Mouse (Mus musculus): Measurements from ENCODE around the gene Cavin2.

Cavin2 gene

DNA sequence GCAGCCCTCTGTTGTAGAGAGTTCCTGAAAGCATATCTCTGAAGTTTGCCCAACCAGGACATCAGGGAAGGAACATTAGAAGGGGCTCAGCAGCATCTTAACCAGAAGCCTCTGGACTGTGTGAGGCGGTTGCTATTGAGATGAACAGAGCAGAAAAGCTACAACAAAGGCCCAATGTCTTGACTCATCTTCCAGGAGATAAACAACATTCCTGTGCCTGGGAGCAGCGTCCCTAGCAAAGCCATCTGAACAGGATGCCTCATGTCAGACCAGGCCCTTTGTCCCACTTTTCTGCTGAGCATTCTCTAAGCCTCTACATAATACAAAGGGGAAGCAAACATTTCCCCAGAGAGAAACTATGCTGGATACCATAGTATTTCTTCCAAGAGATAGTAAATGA, 26.6 kb downstream of the Cavin2 start:
- DNase-seq (ENCODE audit: low read depth, low spot score), result no peak

DNA sequence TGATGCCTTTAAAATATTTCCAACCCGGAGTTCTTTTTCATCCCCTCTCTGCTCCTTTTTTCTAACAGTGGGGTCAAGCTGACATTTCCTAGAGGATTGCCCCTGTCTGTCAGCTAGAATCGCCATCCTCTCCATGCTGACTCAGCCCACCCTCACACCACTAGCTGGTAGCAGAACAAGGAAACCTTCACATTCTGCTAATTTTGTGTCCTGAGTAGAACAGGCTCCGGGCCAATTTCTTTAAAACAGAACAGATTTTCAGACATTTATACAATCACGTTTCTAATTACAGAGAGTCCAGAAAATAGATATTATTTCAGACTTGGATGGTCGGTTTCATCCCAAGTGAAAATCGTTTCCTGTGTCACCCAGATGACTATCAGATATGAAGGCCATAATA, 34.6 kb downstream of the Cavin2 start:
- DNase-seq (ENCODE audit: low read depth, low spot score), result no peak

DNA sequence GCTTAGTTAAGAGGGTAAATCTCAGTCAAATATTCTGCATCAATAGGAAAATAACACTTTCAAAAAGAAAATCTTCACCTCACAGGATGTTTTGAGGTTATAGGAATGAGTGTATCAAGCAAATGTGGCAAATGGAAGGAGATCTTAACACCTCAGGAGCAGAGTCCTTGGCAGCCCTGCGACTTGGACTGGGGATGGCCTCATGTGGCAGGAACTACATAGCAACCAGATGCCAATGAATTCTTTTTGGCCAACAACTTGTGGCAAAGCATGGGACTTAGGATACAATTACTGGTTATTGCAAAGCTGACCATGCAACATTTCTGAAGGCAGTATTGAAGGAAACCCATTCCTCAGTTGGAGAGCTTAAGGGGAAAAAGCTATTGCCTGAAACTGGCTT, 39.6 kb downstream of the Cavin2 start:
- no peak for DNase-seq (ENCODE audit: low read depth, low spot score)

DNA sequence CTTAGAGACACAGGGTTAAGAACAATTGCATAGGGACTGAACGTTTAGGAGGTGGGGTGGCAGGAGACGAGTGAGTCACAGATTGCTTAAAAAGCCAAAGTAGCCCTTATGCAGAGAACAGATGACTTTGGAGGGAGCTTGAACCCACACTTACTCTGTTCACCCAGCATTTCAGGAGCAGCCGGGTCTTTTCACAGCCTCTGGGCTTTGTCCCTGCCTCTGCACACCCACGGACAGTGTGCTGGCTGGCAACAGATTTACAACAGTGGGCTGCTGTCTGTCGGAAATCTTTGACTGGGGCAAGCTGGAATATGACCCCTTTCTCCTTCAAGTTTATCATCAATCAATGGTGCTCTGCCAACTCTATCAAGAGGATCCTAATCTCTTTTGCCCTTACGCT, 44.1 kb downstream of the Cavin2 start:
- DNase-seq (ENCODE audit: low read depth, low spot score), result no peak

DNA sequence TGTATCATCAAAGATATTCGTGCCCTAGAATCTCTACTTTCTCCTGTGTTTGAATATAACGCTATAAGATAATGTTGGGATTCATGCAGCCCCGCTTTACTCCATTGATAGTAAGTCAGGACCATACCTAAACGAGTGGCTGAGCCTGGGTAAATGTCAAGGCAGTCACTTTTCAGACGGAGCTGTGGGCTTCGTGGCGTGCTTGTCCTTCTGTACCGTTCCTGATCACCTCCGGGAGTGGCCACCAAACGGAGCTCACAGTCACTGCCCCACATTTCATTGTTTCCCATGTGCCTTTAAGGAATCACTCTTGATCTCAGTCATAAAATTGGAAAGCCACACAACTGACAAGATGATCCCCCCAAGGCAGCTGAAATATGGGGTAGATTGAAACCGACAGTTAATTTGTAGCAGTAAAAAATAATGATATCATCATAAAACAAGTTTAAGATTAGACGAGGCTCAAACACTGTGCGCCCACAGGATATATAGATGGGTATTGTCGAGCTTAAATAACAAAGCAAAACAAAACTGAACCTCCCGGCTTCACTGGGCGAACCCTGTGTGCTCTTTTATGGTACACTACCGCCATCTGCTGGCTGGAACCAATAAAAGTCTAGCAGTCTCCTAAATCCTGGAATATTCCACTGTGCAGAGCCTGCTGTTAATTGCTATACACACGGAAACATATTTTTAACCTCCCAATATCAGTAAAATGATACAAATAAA, 44.8 kb downstream of the Cavin2 start:
- DNase-seq (ENCODE audit: low read depth, low spot score), result peak; percentile 91

DNA sequence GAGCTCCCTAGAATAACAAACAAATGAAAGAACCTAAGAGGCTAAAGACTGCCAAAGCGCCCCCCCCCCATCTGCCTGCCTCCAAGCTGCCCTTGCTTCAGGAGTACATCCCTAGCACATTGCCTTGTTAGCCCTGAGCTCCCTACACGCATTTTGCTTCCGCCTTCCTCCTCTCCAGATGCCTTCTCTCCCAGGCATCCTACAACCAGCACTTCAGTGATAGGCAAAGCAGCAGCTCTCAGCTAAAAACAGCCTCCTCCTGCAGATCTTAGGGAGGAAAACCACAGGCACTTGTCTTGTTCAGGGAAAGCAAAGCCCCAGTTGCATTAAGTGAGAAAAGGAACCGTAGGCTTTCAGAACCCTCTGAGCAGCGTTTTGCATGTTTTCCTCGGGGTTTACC, 45.4 kb downstream of the Cavin2 start:
- DNase-seq (ENCODE audit: low read depth, low spot score), result no peak

DNA sequence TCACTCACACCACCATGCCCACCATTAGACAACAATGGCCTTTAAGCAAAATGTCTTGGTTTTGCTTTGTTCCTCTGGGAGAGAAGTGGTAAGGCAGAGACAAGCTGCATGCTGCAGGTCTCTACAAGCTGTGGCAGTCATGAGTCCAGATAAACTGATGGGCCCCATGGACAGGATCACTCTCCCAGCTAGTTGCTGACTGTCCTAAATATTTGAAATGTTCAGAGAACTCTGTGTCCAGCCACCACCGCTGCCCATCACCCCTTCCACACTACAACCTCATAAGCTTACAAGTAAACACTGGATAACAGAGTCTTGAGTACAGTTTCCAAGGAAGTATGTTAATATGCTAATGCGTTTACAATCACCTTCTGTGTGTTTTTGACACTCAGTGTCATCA, 46.2 kb downstream of the Cavin2 start:
- DNase-seq (ENCODE audit: low read depth, low spot score), result no peak

DNA sequence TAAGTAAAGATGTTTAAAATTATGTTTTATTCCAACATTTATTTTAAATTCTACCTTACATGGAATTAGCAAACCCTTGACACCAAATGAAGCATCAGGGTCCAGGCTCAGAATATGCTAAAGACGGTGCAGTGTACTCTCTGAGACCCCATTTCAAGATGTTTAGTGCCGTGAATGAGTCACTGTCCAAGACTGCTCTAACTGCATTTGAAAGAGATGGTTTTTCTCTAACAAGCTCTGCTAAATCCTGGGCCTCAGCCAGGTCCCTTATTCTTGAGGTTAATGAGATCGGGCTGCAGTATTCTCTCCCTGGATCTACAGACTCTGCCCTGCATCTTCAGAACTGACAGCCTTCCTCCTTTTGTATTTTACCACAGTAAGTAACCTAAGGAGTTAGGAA, 55.2 kb downstream of the Cavin2 start:
- no peak for DNase-seq (ENCODE audit: low read depth, low spot score)

DNA sequence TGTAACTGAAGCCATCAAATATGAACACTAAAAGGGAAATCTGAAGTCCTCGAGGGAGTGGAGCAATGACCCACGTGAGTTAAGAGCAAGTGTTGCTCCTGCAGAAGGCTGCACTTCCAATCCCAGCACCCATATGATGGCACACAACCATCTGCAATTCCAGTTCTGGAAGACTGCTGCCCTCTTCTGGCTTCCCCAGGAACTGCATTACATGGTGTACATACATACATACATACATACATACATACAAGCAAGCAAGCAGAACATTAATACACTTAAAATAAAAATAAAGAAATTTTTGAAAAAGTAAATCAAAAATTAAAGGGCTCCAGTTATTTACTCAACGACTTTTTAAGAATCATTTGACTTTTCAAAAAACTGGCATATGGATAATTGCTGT, 58.7 kb downstream of the Cavin2 start:
- DNase-seq (ENCODE audit: low read depth, low spot score), result no peak

DNA sequence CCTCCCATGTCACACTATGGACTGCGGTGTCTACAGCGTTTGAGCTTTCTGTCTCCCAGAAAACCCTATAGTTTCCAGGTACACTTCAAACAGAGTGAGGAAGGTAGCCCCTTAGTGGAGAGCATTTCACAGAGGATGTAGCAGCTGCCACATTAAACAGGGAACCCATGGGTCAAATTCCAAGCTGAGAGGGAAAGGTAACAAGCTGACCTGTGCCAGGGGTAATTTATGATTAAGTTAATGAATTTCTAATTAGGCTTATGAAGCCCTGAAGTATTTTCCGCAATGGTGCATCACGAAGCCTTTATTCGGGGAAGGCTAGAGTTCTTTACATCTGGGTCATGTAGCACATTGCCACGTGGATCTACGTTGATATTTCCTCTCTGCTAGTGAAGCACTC, 59.7 kb downstream of the Cavin2 start:
- no peak for DNase-seq (ENCODE audit: low read depth, low spot score)

DNA sequence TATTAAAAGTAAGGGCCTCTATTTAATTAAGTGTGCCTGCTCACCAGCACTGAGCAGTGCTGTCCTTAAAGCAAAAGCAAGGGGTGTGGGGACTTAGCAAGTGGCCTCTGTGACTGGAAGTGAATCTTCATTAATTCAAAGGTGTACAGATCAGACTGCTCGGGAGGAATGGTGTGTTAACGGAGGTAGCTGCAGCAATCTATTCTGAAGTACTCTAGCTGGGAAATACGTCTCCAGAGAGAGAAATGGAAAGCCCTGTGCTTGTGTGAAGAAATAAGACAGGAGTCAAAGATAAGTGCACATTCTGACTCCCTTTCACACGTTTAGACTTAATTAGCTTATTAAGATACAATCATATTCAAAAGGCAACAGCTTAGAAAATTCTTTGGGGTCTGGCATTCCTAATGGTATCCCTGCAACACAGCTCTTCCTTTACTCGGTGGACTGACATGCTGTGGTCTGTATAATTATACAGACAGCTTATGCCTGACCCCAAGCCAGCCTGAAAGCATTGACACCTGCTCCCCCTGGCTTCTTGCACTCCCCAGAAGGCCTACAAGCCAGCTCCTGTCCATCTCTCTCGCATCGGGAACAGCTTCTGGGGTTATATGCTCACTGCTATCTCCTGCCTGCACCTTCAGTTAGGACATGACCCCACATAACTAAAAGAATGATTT, 60.5 kb downstream of the Cavin2 start:
- DNase-seq (ENCODE audit: low read depth, low spot score), result no peak

Measured in forelimb bud, embryonic 11.5 days (tissue).